Mouse (Mus musculus) myocyte (in vitro differentiated cells): ENCODE measurements around the gene Gpha2.

Source experiments
- E2F4 ChIP-seq: IDR thresholded peaks from one replicate; pipeline ENCODE4 v1.6.1; 2011; ENCODE audit warnings: mild to moderate bottlenecking, control low read depth, moderate library complexity; ENCODE audit not compliant: insufficient read depth
- TCF12 ChIP-seq: IDR thresholded peaks from one replicate; pipeline ENCODE4 v1.6.1; 2011; ENCODE audit warnings: mild to moderate bottlenecking, control low read depth; ENCODE audit not compliant: poor library complexity, insufficient read depth, severe bottlenecking
- USF1 ChIP-seq: IDR thresholded peaks from one replicate; pipeline ENCODE4 v1.6.1; 2011; ENCODE audit warnings: low read depth, mild to moderate bottlenecking, control low read depth, moderate library complexity

DNA sequence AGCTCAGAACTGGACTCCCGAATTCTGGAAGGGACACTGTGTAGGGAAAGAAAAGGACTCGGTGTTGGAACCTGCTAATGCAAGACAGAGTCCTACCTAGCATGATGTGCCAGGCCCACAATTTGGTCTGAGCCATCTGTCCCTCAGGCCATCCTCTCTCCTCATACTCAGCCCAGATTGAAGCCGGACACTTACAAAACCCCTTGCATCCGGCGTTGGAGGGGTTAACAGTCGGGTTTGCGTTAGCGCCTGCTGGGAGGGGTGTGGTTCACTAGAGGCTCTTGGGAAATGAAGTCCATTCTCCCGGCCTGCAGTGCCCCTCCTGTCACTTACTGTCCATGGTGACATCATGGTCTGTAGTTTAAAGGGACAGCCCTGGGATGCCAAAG lies 9.9 kb downstream of the Gpha2 start:
- TF ChIP-seq E2F4, result no peak
- no peak for TF ChIP-seq TCF12
- TF ChIP-seq USF1, result no peak
